Mouse (Mus musculus): ENCODE data around the gene Ppara. TPM values are rescaled to one million over a fixed set of nuclear protein-coding genes. Genes with fewer than 3 reads are reported as not detected.

The Ppara gene
- polyA plus RNA-seq, 1 experiment: not detected

- Histone ChIP-seq H3K27me3 (replicated peaks) (peaks cover 28% of the 10 kb centered on the region), H3K4me1 (peaks cover 14% of the 10 kb centered on the region), H3K4me3 (replicated peaks) (no peak overlapping the region), H3K9me3 (no peaks in the 10 kb centered on the region), H3K36me3 (replicated peaks; ENCODE audit: low read length) (peaks cover 24% of the 10 kb centered on the region)
- TF ChIP-seq GATA1 (IDR thresholded peaks at IDR 0.05; ENCODE audit: borderline replicate concordance, low read length) (no peak), FLI1 (IDR thresholded peaks at IDR 0.05; ENCODE audit: low read length) (no peak)
Observed at GRCm38 (mm10) chr15:85806886-85807285, 72.1 kb downstream of the Ppara start.

DNA sequence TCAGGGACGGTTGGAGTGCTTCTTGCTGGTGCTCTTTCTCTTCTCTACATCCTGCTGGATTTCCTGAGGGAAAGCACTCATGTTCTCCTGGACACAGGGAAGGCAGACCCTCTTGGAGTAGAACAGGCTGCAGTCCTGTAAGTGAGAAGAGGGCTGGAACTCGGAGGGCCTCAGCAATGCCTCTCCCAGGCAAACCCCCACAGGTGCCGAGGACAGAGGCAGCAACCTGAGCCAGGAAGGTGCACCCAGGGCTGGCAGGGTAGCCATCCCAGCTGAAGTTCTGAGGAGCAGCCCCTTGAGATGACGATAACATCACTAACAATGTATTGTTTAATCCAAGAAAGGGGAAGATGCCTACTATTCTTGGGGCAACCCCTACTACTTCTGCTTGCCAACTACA lies 72.6 kb downstream of the Ppara start:
- Histone ChIP-seq H3K9me3 (no peaks in the 10 kb centered on the region), H3K36me3 (replicated peaks; ENCODE audit: low read length) (peaks cover 24% of the 10 kb centered on the region), H3K4me3 (replicated peaks) (no peak overlapping the region), H3K27me3 (replicated peaks) (peaks cover 24% of the 10 kb centered on the region), H3K4me1 (peaks cover 19% of the 10 kb centered on the region)
- no peak for TF ChIP-seq GATA1 (IDR thresholded peaks at IDR 0.05; ENCODE audit: borderline replicate concordance, low read length)
- no peak for TF ChIP-seq FLI1 (IDR thresholded peaks at IDR 0.05; ENCODE audit: low read length)

- TF ChIP-seq GATA1 (IDR thresholded peaks at IDR 0.05; ENCODE audit: borderline replicate concordance, low read length) (no peak), FLI1 (IDR thresholded peaks at IDR 0.05; ENCODE audit: low read length) (no peak)
- H3K4me1 ChIP-seq: peaks cover 22% of the 10 kb centered on the region
- no peaks in the 10 kb centered on the region for H3K9me3 ChIP-seq
- peaks cover 19% of the 10 kb centered on the region for H3K27me3 ChIP-seq (replicated peaks)
- H3K36me3 ChIP-seq (replicated peaks; ENCODE audit: low read length): peaks cover 24% of the 10 kb centered on the region
- no peak overlapping the region for H3K4me3 ChIP-seq (replicated peaks)
Observed at GRCm38 (mm10) chr15:85808031-85808430, 73.2 kb downstream of the Ppara start.

DNA sequence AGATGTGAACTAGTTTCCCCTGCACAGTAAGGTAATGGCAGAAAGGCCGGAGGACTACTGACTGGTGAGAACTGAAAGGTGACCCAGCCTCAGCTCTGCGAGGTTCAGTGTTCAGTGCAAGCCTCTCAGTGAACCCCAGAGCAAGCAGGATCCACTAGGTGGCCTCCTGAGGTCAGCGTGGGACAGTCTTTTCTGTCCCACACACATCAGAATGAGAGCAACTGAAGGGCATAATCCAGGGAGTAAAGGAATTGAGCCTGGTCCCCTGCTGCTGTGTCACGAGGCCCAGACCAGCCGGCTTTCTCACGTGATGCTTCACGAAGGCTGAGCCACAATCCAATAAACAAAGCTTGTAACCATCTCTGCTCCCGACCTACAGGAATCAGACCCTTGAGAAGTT lies 73.7 kb downstream of the Ppara start:
- peaks cover 15% of the 10 kb centered on the region for H3K27me3 ChIP-seq (replicated peaks)
- no peaks in the 10 kb centered on the region for H3K9me3 ChIP-seq
- H3K4me1 ChIP-seq: peaks cover 25% of the 10 kb centered on the region
- TF ChIP-seq FLI1 (IDR thresholded peaks at IDR 0.05; ENCODE audit: low read length) (no peak), GATA1 (IDR thresholded peaks at IDR 0.05; ENCODE audit: borderline replicate concordance, low read length) (no peak)
- H3K4me3 ChIP-seq (replicated peaks): no peak overlapping the region
- H3K36me3 ChIP-seq (replicated peaks; ENCODE audit: low read length): peaks cover 24% of the 10 kb centered on the region

GRCm38 (mm10) chr15:85809091-85809490 lies 74.3 kb downstream of the Ppara start:
- H3K4me3 ChIP-seq (replicated peaks): no peak overlapping the region
- TF ChIP-seq FLI1 (IDR thresholded peaks at IDR 0.05; ENCODE audit: low read length) (no peak), GATA1 (IDR thresholded peaks at IDR 0.05; ENCODE audit: borderline replicate concordance, low read length) (no peak)
- peaks cover 24% of the 10 kb centered on the region for H3K36me3 ChIP-seq (replicated peaks; ENCODE audit: low read length)
- peaks cover 10% of the 10 kb centered on the region for H3K27me3 ChIP-seq (replicated peaks)
- peaks cover 28% of the 10 kb centered on the region for H3K4me1 ChIP-seq
- H3K9me3 ChIP-seq: no peaks in the 10 kb centered on the region

GRCm38 (mm10) chr15:85810462-85810805 lies 75.7 kb downstream of the Ppara start:
- Histone ChIP-seq H3K4me1 (peaks cover 28% of the 10 kb centered on the region), H3K4me3 (replicated peaks) (peak overlapping the region; percentile 97), H3K36me3 (replicated peaks; ENCODE audit: low read length) (peaks cover 24% of the 10 kb centered on the region), H3K9me3 (peaks cover 9% of the 10 kb centered on the region), H3K27me3 (replicated peaks) (peaks cover 10% of the 10 kb centered on the region)
- TF ChIP-seq FLI1 (IDR thresholded peaks at IDR 0.05; ENCODE audit: low read length) (no peak), GATA1 (IDR thresholded peaks at IDR 0.05; ENCODE audit: borderline replicate concordance, low read length) (no peak)

GRCm38 (mm10) chr15:85810806-85811521 lies 76.2 kb downstream of the Ppara start:
- Histone ChIP-seq H3K4me3 (replicated peaks) (peak overlapping the region; percentile 97), H3K27me3 (replicated peaks) (peaks cover 15% of the 10 kb centered on the region), H3K36me3 (replicated peaks; ENCODE audit: low read length) (peaks cover 24% of the 10 kb centered on the region), H3K4me1 (peaks cover 28% of the 10 kb centered on the region), H3K9me3 (peaks cover 14% of the 10 kb centered on the region)
- TF ChIP-seq GATA1 (IDR thresholded peaks at IDR 0.05; ENCODE audit: borderline replicate concordance, low read length): no peak

DNA sequence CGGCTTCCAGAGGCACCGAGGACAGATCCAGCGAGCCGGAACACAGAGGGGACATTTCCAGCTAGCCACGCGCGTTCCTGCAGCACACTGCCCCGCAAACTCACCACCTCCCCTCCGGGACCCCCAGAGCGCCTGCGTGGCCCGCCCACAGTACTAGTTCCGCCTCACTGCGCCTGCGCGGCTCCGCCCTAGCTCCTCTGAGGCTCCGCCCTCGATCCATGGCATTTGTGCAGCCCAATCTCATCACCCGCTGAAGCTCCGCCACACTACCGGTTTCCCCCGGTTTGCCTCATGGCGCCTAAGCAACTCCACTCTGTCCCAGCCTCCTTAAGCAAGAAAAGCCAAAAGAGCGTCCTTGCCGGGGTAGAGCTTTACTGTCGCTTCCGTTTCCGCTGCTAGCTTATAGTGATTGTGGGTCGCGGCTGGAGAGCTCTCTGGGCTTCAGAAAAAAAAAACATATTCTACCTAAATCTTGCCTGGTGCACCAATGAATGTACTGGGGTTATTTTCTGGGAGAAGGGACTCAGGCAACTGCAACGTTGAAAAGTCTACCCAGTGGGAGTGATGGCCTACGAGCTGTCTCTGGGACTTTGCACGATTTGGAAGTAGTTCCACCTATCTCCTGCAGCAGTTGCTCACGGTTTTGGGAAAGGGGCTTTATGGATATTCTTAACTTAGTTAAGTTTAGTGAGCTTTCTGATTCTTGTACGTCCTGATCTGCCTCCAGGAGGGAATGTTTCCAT lies 76.9 kb downstream of the Ppara start, which contains the start of gene Cdpf1:
TSS of gene Cdpf1 (minus strand) at position 163 of the 743 bp plus-strand sequence.
- Histone ChIP-seq H3K4me1 (peaks cover 28% of the 10 kb centered on the region), H3K36me3 (replicated peaks; ENCODE audit: low read length) (peaks cover 24% of the 10 kb centered on the region), H3K9me3 (peaks cover 21% of the 10 kb centered on the region), H3K27me3 (replicated peaks) (peaks cover 23% of the 10 kb centered on the region), H3K4me3 (replicated peaks) (peak within 1 kb of the TSS; percentile 97)
- TF ChIP-seq FLI1 (IDR thresholded peaks at IDR 0.05; ENCODE audit: low read length) (no peak), GATA1 (IDR thresholded peaks at IDR 0.05; ENCODE audit: borderline replicate concordance, low read length) (no peak)

DNA sequence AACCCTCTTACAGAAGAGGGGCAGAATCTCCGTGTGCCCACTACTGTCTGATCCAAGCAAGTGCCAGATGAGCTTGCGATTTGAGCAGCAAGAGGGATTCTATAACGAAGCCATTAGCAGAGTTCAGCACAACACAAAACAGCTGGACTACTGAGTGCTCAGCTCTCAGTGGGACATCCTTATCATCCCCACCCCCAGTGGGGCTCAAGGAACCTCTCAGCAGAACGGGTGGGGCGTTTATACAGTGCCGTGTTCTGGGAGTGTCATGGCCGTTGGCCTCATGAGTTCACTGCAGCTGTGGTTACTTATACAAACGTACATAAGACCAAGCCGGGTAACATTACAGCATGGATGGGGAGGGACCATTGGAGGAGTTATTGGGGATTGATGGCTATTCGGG lies 78.6 kb downstream of the Ppara start:
- Histone ChIP-seq H3K4me3 (replicated peaks) (no peak overlapping the region), H3K27me3 (replicated peaks) (peaks cover 36% of the 10 kb centered on the region), H3K4me1 (peaks cover 28% of the 10 kb centered on the region), H3K36me3 (replicated peaks; ENCODE audit: low read length) (peaks cover 7% of the 10 kb centered on the region), H3K9me3 (peaks cover 39% of the 10 kb centered on the region)
- TF ChIP-seq GATA1 (IDR thresholded peaks at IDR 0.05; ENCODE audit: borderline replicate concordance, low read length) (no peak), FLI1 (IDR thresholded peaks at IDR 0.05; ENCODE audit: low read length) (no peak)

Measured in megakaryocyte, embryonic 14.5 days (primary cell).